Mouse (Mus musculus) hindbrain, postnatal 0 days (tissue): ENCODE measurements at regions not wholly inside any gene's neighbourhood (a gene's known extent, or its start where the extent isn't known, plus 50 kb on each side); places are given as distances from the start of the nearest gene placed in this dataset.

Source experiments
- ATAC-seq: fragments of 200-750 bp; cut with Nextera tagmentation; 2 replicates; pipeline ENCODE4 v1.8.0; 2017; ENCODE audit warnings: mild to moderate bottlenecking, moderate TSS enrichment, moderate library complexity
- DNase-seq: peaks from one replicate; pipeline ENCODE4 v3.0.0-alpha.2; 2015; ENCODE audit warnings: low spot score
- H3K27ac ChIP-seq: fragments of 300-500 bp; sonication (generic); 2 replicates; pipeline ENCODE4 v1.5.1; 2014; ENCODE audit warnings: mild to moderate bottlenecking
- H3K27me3 ChIP-seq: fragments of 300-500 bp; sonication (generic); 2 replicates; pipeline ENCODE4 v1.6.1; 2014; ENCODE audit warnings: low read length, mixed read lengths; ENCODE audit not compliant: insufficient read depth
- H3K36me3 ChIP-seq: fragments of 300-500 bp; sonication (generic); 2 replicates; pipeline ENCODE4 v1.6.1; 2014; ENCODE audit warnings: low read length, mixed read lengths; ENCODE audit not compliant: insufficient read depth
- H3K4me1 ChIP-seq: fragments of 300-500 bp; sonication (generic); 2 replicates; pipeline ENCODE4 v1.6.1; 2014; ENCODE audit warnings: antibody characterized with exemption, low read length, mixed read lengths; ENCODE audit not compliant: insufficient read depth
- H3K4me2 ChIP-seq: fragments of 300-500 bp; sonication (generic); 2 replicates; pipeline ENCODE4 v1.6.1; 2014; ENCODE audit warnings: low read depth, mild to moderate bottlenecking, low read length, moderate library complexity, mixed read lengths
- H3K4me3 ChIP-seq: fragments of 300-500 bp; sonication (generic); 2 replicates; pipeline ENCODE4 v1.5.1; 2014; ENCODE audit warnings: low read length
- H3K9ac ChIP-seq: fragments of 300-500 bp; sonication (generic); replicated peaks from 2 replicates; pipeline ENCODE4 v1.6.1; 2014; ENCODE audit warnings: mild to moderate bottlenecking, low read length, moderate library complexity, mixed read lengths
- H3K9me3 ChIP-seq: fragments of 300-500 bp; sonication (generic); 2 replicates; pipeline ENCODE4 v1.6.1; 2016; ENCODE audit warnings: low read length, mixed read lengths
- CTCF ChIP-seq: IDR thresholded peaks from 2 replicates; pipeline ENCODE4 v1.5.1; 2016; ENCODE audit warnings: antibody characterized with exemption, control low read depth, low read depth
- WGBS: fragments of 180-500 bp; shearing (Covaris S2); extraction: QIAGEN DNeasy Blood & Tissue Kit; methylation state at CpG from one replicate; pipeline ENCODE4 v1.1.7; 2014; 5-methylcytosine and 5-hydroxymethylcytosine counted together

DNA sequence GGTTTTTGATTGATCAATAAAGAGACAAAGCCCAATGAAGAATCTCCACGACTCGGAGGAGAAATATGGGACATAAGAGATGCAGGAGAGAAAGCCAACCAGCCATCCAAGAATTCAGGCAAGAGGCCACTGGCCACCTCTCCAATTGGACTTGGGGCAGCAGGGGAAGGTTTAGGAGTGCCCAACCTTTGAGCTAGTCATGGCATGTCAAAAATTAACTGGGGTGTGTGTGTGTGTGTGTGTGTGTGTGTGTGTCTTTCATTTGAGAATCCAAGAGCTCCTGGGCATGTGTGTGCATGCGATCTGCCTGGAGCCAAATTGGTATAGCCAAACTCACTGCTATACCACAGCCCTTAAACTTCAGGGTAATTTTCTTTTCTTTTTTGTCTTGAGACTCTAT, 51.6 kb upstream of the Cecr2 start:
- no peak for TF ChIP-seq CTCF

DNA sequence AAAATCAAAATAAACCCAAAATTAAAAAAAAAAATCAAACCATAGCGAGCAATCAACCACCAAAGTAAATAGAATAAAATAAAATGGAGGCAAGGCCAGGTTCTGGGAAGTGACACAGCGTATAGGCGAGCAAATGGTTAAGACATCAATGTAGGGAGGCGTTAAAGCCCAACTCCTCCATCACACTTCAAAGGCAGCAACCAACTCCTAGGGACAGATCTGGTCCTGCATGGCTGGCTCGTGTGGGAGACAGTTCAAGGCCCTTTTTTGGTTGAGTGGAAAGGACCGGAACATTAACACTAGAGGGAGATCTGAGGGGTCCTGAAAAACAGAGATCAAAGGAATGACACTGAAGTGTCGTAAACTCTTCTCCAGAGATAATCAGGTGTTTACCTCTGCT, 53.8 kb upstream of the Cecr2 start:
- WGBS, result 81% methylated on average over 7 of the region's 7 CpGs
- ATAC-seq (no peak), DNase-seq (no peak)
- no peak overlapping the region for H3K27ac ChIP-seq
- no peaks in the 10 kb centered on the region for H3K27me3 ChIP-seq
- no peak overlapping the region for H3K9ac ChIP-seq
- no peak overlapping the region for H3K4me3 ChIP-seq
- H3K9me3 ChIP-seq, result no peaks in the 10 kb centered on the region
- no peak for TF ChIP-seq CTCF
- H3K4me2 ChIP-seq, result no peak overlapping the region
- H3K36me3 ChIP-seq, result no peaks in the 10 kb centered on the region
- no peaks in the 10 kb centered on the region for H3K4me1 ChIP-seq

More for the DNA sequence above, 51.6 kb upstream of the Cecr2 start:
- H3K4me2 ChIP-seq, result no peak overlapping the region
- H3K27ac ChIP-seq, result no peak overlapping the region
- DNase-seq, result no peak
- no peaks in the 10 kb centered on the region for H3K27me3 ChIP-seq
- no peaks in the 10 kb centered on the region for H3K9me3 ChIP-seq
- H3K36me3 ChIP-seq, result no peaks in the 10 kb centered on the region
- H3K4me3 ChIP-seq, result no peak overlapping the region
- no peak overlapping the region for H3K9ac ChIP-seq
- WGBS, result 92% methylated on average over 3 of the region's 3 CpGs
- ATAC-seq, result no peak
- H3K4me1 ChIP-seq, result no peaks in the 10 kb centered on the region

DNA sequence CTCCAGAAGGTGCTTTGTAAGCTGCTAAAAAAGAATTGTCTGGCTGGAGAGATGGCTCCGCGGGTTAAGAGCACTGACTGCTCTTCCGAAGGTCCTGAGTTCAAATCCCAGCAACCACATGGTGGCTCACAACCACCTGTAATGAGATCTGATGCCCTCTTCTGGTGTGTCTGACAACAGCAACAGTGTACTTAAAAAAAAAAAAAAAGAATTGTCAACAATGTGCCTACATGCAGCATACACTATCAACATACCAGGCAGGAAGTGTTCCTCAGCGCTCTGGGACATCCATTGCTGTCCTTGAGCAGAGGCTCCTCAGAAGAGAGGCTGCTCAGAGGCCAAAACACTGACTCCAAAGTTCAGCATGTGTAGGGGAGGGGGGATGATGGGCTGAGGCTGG, 56.3 kb upstream of the Cecr2 start:
- Histone ChIP-seq H3K9me3 (no peaks in the 10 kb centered on the region), H3K27me3 (no peaks in the 10 kb centered on the region), H3K27ac (no peak overlapping the region), H3K4me3 (no peak overlapping the region), H3K4me1 (no peaks in the 10 kb centered on the region), H3K9ac (no peak overlapping the region), H3K4me2 (no peak overlapping the region), H3K36me3 (no peaks in the 10 kb centered on the region)
- WGBS, result 85% methylated on average over 4 of the region's 4 CpGs
- no peak for ATAC-seq
- TF ChIP-seq CTCF, result no peak
- no peak for DNase-seq

DNA sequence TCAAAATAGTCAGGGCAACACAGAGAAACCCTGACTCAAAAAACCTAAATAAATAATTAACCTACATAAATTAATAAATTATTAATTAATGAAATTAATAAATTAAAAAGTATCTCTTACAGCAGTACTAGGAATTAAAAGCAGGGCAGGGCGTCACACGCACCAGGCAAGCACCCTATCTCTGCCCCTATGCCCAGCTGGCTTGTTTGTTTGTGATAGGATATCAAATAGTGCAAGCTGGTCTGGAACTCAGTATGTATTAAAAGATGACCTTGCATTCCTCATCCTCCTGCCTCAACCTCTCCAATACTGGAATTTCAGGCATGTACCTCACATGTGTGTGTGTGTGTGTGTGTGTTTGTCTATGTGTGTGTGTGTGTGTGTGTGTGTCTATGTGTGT, 60.7 kb upstream of the Cecr2 start:
- Histone ChIP-seq H3K27ac (no peak overlapping the region), H3K36me3 (no peaks in the 10 kb centered on the region), H3K4me2 (no peak overlapping the region), H3K27me3 (no peaks in the 10 kb centered on the region), H3K4me1 (no peaks in the 10 kb centered on the region), H3K9ac (no peak overlapping the region), H3K4me3 (no peak overlapping the region), H3K9me3 (no peaks in the 10 kb centered on the region)
- no peak for TF ChIP-seq CTCF
- DNase-seq (no peak), ATAC-seq (no peak)
- WGBS, result 92% methylated on average over 2 of the region's 2 CpGs

DNA sequence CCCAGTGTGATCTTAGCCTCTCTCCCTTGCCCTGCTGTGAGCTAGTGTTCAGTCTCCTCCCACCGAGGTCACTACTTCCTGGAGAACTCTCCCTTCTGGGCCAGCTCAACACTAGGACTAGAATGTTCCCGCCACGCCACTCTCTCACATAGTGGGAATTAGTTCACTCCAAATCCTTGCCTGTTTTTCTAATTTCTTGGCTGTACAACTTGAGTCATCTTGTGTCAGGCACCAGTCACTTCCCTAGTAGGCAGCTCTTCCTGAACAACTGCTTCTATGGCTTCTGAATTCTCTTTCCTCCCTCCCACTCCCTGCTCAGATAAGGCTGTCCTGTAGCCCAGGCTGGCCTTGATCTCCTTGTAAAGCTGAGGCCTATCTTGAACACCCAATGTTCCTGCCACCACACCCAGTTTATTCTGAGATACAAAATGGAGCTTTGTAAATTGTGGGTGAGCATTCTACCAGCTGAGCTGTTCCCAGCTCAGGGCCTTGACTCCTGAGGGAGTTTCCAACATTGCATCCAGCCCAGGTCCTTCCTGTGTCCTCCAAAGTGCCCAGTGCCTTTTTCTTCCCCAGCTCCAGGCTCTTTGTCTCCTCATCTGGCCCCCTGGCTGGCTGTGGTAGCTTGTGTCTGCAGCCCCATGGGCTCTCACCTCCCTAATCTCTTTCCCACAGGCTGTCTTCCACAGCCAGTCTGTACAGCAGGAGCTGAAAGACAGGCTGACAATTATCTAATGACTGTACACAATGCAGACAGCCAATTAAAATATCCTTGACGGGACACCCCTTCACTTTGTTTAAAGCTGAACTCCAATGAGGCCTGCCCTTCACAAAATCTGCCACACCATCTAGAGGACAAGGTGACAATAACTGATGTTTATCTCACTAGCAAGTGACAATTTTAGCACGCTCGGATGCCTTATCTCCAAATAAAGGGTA, 61.9 kb upstream of the Cecr2 start:
- no peaks in the 10 kb centered on the region for H3K36me3 ChIP-seq
- WGBS, result 48% methylated on average over 6 of the region's 6 CpGs
- H3K4me3 ChIP-seq, result no peak overlapping the region
- no peak overlapping the region for H3K4me2 ChIP-seq
- H3K27ac ChIP-seq, result no peak overlapping the region
- no peak for TF ChIP-seq CTCF
- H3K9ac ChIP-seq, result no peak overlapping the region
- no peaks in the 10 kb centered on the region for H3K9me3 ChIP-seq
- ATAC-seq (no peak), DNase-seq (no peak)
- no peaks in the 10 kb centered on the region for H3K4me1 ChIP-seq
- H3K27me3 ChIP-seq, result no peaks in the 10 kb centered on the region

DNA sequence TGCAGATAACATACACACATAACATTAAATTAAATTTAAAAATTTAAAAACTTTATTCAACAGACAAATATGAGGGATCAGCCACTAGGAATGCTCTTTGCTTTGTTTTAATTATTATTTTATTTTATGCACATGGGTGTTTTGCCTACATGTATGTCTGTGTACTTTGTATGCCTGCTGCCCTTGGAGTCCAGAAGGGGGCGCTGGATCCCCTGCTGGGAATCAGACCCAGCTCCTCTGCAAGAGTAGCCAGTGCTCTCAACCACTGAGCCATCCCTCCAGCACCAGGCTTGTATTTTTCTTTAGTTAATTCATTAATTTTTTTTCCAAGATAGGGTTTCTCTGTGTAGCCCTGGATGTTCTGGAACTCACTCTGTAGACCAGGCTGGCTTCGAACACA, 62.7 kb upstream of the Cecr2 start:
- Histone ChIP-seq H3K27ac (no peak overlapping the region), H3K27me3 (no peaks in the 10 kb centered on the region), H3K9ac (no peak overlapping the region), H3K9me3 (no peaks in the 10 kb centered on the region), H3K4me2 (no peak overlapping the region), H3K4me1 (no peaks in the 10 kb centered on the region), H3K36me3 (no peaks in the 10 kb centered on the region), H3K4me3 (no peak overlapping the region)
- ATAC-seq, result no peak
- DNase-seq, result peak; percentile 44
- WGBS, result 49% methylated on average over 2 of the region's 2 CpGs
- peak; percentile 45 for TF ChIP-seq CTCF

DNA sequence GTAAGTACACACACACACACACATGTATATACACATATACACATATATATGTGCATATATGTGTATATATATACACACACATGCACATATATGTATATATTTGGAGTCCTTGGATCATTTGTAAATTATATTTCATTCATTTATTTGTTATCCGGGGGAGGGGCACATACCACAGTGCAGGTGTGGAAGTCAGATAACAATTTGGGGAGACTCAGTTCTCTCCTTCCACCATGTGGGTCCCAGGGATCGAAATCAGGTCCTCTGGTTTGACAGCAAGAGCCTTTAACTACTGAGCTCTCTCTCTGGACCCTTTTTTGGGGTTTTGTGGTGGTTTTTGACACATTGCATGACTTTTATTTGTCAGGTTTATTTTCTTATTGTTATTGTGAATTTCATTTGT, 65.8 kb upstream of the Cecr2 start:
- Histone ChIP-seq H3K4me2 (no peak overlapping the region), H3K36me3 (no peaks in the 10 kb centered on the region), H3K4me3 (no peak overlapping the region), H3K27ac (no peak overlapping the region), H3K4me1 (no peaks in the 10 kb centered on the region), H3K27me3 (no peaks in the 10 kb centered on the region), H3K9ac (no peak overlapping the region), H3K9me3 (no peaks in the 10 kb centered on the region)
- ATAC-seq, result no peak
- TF ChIP-seq CTCF, result no peak
- 80% methylated on average over 2 of the region's 2 CpGs for WGBS
- DNase-seq, result no peak
